Mouse (Mus musculus): ENCODE data around the gene Dgke.
A peak's percentile ranks its signal among the peaks of the same experiment; 100 is the strongest.
"Not testable (repeated sequence)": the region's sequence is repeated elsewhere in the genome, so short reads cannot be mapped to it uniquely, and the experiment has no call there.

Dgke gene

DNA sequence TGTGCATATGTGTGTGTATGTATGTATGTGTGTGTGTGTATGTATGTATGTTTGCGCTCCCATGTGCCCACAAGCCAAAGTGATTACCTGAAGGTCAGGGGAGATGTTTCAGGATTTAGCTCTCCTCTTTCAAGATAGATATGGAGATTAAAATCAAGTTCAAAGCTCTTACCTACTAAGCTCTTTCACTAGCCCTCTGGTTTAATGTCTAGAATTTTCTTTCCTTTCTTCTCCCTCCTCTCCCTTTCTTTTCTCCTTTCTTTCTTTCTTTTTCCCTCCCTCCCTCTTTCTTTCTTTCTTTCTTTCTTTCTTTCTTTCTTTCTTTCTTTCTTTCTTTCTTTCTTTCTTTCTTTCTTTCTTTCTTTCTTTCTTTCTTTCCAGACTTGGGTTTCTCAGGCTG is at the start of gene Dgke:
TSS of gene Dgke (minus strand) at position 101 of the 400 bp plus-strand sequence.
- DNase-seq, result no peak

DNA sequence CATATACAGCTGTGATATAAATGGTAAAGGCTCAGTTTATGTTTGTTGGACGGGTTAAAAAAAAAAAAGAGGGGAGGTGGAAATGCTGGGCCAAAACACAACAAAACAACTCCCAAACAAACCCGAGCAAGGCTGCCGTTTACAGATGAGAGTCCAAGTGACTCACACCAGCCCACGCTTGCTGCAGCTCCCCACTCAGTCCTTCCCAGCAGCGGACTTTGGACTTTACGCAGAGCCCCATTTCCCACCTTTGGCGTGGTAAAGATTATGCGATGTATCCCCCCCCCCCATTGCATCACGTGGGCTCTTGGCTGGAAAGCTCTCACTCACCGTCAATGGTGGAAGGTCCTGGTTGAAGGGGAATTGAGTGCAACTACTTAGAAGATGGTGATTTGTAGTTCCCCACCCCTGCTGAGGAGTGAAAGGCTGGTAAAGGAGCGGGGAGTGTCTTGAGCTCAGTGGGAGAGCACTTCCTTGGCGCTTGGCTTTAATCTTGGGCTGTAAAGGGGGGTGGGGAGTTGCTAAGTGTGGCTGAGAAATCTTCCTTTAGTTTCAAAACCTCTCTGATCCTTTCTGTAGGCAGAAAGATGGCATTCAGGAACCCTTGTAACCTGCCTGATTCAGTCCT is 40.6 kb upstream of the Dgke start:
- no peak for DNase-seq

DNA sequence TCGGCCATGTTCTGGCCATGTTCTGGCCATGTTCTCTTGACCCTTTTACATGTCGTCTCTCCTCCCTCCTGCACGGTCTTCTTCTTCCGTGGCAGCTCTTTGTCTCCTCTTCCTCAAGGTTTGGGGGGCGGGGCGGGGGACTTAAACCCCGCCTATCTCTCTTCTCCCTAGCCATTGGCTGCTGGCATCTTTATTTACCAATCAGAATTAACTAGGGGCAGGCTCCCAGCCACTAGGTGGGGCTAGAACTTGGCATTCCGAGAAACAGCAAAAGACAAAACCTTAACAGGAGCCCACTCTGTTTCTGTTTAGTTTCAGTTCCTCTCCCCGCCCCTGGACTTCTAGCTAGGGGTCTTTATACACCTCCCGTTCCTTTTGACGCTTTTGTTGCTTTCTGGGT is 39.2 kb upstream of the Dgke start:
- DNase-seq, result no peak

DNA sequence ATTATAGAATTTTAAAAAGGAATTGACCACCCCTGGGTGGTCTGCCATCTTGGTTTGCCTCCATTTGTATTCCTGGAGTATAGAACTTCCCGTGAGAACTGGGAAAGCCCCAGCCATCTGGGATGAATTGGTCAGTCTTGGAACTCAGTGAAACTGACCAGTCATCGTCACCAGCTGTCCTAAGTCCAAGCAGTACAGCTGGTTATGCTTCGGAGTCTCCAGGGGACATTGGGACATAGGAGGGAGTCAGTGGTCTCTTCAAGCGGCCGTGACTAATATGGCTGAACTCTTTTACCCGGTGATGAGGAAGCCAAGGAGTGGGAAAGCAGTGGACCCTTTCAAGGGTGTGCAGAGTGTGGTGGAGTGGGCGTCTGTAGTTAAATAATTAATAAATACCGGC is 38.6 kb upstream of the Dgke start:
- no peak for DNase-seq

DNA sequence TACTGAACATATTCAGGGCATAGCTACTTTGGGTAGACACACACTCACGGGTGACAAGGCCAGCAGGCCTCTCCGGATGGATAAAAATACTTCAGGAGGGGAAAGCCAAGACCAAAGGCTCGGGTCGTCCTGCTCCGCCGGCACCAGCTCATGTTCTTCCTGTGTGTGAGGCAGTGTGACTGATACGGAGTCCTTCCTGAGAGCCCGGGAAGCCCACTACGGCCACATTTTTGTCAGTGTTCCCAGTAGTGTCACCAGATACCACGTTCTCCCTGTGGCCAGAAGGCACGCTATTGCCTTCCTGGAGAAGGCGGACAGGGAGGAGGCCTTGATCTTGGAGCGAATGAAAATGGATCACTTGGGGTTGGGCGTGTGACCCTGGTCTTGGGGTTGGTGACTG is 36.5 kb upstream of the Dgke start:
- DNase-seq, result no peak

DNA sequence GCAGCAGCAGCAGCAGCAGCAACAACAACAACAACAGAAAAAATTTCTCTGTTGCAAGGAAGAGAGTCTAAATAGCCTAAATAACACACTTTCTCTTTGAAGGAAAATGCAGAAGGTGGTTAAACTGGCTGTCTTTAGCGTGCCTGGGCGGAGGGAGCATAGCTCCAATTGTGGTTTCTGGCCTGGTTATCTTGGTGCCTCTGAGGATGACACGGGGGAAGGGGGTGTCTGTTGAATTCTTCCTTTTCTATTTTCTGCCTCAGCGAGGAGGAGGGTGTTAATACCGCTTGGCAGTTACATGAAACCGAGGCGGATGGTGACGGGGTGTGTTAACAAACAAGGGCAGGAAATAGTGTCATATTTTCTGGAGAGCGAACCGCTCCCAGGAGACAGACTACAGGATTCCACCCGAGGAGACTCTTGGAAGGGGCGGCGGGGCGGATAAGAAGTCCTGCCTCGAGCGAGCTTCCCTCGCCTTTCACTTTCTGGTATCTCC is 34.2 kb upstream of the Dgke start:
- peak; percentile 55 for DNase-seq

DNA sequence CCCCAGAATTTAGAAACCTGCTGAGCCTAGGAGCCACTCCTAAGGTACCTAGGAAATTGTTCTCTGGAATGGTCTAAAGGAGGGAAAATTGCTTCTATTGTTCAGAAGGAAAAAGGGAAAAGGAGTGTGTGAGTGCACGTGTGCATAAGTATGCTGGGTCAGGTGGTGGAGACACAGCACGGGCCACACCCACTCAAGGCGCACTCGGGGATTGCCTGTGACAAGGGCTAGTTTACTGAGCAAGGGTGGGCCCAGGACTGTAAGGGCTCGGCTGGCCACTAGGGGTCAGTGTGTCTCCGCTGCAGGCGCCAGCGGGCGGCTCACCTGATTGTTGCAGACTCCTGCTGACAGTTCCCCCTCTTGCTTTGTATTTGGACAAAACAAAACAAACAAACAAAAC is 33.8 kb upstream of the Dgke start:
- peak; percentile 84 for DNase-seq

DNA sequence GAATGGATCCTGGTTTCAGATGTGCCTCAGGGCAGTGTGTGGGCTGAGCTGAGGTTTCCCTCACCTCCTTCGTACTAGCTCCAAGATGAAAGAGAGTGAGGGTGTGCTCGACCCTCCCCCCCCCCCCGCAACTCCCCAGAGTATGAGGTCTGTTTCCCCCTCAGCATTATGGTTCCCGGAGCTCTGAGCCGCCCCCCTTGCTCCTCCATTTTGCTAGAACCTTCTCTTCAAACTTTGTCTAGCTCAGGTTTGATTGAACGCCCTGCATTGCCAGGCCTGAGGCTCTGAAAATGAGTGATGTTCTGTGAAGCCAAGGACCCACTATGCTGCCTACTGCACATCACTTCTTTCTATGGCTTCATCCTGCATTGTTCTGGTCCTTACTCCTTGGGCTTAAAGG is 32.3 kb upstream of the Dgke start:
- DNase-seq, result no peak

DNA sequence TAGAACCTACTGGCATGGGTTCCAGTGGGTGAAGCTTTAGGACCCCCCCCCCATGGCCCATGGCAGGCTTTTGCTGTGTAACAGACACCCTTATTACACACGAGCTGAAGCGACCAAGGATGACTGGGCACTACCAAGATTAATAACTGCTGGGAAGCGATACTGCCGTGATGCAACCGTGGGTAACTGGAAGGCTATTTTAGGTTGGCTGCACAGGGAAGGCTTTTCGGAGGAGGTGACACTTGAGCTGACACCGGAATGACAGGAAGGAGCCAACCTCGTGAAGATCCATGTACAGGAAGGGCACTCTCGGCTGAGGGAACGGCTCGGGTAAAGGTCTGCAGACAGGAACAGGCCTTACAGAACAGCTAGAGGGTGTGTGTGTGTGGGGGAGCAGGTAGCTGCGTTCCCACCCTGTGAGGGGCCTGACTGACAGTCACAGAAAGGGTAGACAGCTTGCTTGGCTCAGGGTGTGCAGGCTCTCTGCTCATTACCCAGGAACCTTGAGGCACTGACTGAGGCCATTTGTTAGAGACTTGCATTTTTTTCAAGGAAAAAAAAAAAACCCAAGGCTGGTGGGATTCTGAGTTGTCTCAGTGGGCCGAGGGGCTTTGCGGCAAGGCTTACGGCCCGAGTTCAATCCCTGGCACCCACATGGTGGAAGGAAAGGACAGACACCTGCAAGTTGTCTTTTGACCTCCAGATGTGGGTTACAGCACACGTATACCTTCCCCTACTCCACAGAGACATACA is 31.6 kb upstream of the Dgke start:
- no peak for DNase-seq

DNA sequence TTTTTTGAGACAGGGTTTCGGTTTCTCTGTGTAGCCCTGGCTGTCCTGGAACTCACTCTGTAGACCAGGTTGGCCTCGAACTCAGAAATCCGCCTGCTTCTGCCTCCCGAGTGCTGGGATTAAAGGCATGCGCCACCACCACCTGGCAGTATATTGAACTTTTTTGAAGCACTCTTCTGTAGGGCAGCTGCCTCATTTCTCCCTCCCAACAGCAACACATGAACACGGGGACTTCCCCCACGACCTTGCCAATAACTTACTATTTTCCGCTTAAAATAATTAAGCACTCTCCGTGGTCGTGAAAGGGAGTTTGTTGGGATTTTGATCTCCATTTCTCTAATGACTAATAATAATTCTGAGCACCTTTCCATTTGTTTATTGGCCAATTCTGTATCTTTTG is 30.6 kb upstream of the Dgke start:
- not testable (repeated sequence) for DNase-seq

DNA sequence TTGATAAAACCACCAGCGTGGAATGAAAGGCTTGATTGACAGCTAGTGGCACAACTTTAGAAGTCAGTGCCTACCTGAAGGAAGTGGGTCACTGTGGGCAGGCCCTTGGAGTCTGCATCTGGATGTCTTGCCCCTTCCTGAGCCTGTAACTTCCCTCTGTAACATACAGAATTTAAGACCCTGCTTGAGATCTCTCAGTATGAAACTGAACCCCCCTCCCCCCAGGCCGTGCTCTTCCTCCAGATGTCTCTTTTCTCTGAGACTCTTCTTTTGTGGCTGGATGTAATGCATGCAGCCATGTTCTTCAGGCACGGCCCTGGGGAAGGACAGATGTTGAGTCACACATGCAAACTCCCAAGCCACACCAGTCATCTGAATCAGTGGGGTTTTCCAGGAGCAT is 28.7 kb upstream of the Dgke start:
- DNase-seq, result no peak

DNA sequence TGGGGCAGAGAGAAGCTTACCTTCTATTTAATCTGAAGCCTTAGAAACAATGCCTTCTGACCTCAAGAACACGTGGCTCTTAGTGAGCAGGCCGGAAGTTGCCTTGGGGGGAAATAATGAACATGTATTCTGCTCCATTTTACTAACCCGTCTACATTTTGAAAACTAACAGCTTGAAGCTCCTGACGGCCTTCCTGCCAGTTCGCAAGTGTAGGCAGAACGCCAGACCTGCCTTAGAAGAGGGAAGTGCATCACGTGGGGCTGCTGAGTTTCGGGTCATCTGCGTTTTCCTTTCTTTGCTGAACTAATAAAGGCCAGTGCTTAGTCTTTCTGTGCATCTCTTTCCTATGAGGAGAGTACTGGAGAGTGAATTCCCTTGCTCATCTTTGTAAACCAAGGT is 26.1 kb upstream of the Dgke start:
- no peak for DNase-seq

DNA sequence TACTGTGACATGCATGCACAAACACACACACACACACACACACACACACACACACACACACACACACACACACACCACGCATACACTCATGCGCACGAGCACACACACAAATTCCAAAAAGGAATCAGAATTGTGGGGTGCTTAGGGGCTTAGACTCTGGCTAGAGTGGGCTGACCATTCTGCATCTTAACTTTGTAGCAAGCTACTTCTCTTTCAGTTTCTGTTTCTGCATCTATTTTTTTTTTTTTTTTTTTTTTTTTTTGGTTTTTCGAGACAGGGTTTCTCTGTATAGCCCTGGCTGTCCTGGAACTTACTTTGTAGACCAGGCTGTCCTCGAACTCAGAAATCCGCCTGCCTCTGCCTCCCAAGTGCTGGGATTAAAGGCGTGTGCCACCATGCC is 23.7 kb upstream of the Dgke start:
- DNase-seq, result not testable (repeated sequence)

DNA sequence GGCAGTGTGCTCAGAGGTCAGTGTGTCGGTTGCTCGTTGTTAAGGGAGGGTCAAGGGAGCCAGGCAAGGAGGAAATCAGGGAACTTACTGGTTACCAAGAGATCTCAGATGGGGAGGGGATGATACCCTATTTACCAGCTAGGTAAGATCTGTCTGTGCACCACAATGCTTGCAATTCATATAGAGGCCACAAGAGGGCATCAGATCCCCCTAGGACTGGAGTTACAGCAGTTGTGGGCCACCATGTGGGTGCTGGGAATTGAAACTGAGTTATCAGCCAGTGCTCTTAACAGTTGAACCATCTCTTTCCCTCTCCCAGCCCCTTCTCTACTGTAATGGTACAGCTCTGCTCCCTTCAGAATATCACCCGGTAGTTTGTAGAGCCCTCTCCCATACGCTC is 22.1 kb upstream of the Dgke start:
- no peak for DNase-seq

DNA sequence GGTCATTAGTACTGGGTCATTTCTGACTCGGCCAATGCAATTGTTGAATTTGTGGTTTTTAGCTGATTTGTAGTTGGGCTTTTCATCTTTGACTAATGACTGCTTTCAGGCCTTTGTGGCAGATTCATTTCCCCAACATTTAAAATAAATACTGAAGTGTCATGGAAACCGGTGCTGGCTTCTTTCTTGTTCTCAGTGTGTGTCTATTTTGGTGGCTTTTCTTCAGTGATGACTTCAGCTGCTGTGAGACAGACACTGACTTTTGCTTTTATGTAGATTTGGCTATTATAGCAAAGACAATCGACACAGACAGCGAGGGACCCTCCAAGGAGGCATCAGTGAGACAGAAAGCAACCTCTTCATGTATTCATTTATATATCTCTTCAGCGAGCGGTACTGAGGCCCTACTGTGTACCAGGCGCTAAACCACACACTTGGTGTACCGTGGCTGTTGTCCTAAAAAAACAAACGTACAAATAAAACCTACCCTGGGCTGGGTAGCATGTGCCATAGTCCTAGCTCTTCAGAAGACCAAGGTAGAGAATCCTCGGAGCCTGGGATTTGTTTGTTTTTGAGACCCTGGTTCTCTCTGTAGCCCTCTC is 19.7 kb upstream of the Dgke start:
- DNase-seq, result no peak

DNA sequence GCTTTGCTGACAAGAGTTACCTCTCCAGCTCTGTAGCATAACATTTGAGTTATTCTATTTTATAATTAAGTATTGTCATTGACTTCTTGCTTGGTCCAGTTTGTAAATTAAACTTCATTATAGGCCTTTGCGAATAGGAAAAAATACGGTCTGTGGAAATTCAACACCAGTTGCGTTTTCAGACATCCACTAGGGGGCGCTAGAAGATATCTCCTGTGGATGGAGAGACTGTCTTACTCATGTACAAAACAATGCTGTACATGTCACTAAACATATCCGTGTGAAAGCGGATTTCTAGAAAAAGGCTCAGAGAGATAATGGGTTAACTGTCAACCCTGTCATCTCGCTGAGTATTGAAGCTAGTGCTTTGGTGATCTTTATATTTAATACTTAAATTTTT is 18.0 kb upstream of the Dgke start:
- no peak for DNase-seq

DNA sequence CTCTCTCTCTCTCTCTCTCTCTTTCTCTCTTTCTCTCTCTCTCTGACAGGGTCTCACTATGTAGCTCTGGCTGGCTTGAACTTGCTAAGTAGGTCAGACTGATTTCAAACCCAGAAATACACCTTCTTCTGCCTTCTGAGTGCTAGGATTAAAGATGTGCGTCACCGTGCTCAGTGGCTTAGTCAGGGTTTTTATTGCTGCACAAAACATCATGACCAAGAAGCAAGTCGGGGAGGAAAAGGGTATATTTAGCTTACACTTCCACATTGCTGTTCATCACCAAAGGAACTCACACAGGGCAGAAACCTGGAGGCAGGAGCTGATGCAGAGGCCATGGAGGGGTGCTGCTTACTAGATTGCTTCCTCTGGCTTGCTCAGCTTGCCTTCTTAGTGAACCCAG is 16.0 kb upstream of the Dgke start:
- not testable (repeated sequence) for DNase-seq

DNA sequence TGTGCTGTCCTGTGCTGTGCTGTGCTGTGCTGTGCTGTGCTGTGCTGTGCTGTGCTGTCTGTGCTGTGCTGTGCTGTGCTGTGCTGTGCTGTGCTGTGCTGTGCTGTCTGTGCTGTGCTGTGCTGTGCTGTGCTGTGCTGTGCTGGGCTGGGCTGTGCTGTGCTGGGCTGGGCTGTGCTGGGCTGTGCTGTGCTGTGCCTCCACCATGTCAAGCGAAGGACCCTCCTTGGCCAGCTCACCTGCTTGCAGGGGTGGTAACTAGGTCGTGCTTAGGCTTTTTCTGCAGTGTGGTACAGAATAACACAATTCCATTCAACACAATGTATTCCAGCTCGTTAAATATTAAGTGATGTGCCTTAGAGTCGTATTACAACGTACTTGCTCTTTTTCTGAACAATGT is 15.3 kb upstream of the Dgke start:
- DNase-seq, result not testable (repeated sequence)

DNA sequence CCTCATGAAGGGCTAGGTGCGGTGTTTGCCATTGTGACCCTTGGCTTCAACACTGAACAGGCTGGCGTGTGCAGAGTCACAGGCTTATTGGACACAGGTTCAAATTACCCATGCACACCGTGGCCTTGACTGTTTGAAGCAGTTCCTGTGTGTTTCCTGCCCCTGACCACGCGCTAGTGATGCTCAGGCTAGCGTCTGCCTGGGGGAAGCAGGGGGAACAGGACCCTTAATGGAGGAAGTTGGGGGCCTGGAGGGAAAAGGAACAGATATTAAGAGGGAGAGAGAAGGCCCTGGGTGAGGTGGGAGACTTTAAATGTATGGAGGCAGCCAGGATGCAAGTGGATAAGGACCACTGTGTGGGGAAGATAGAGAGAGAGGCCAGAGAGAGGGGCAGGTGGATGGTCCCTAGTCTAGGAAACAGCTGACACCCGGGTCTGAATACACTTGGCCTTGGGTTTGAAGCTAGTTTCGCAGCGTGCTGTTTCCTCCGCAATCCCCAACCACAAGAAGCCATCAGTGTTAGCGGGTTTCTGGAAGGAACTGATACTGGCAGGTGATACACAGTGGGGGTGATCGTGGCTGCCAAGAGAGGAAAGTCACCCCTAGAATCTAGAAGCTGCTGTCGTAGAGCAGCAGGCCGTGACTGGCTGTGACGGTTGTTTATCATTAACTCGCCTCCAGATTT is 12.5 kb upstream of the Dgke start:
- DNase-seq, result no peak

DNA sequence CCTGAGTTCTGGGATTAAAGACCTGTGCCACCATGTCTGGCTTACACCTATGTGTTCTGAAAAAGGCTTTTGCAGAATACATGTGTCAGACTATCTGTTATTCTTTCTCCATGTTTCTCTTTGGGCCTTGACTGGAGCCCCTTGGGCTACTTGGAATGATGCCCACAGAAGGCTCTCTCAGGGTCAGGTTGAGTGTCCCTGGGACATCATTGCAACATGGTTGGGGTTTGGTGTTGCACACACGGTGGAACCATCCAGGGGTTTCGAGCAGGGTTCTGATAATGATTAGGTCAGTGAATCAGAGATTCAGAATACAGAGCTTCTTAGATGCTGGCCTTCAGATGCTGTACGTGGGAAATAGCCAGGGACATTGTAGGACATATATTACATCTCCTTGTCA is 11.7 kb upstream of the Dgke start:
- no peak for DNase-seq

DNA sequence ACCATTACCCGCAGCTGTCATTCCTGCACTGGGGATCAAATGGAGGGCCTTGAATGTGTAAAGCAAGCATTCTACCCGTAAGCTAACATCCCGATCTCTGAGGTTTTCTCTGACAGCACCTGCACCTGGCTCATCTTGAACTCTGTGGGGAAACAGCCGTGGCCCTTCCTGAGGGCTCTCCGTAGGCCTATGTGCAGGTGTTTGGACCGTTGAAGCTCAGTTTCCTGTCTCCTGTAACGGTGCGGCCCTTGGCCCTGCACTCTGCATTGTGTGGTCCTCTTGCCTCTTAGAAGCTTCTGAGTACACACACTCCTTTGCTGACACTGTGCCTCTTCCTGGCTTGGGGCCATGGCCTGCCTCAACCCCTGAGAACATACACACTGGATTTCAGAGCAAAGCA is 11.0 kb upstream of the Dgke start:
- no peak for DNase-seq

DNA sequence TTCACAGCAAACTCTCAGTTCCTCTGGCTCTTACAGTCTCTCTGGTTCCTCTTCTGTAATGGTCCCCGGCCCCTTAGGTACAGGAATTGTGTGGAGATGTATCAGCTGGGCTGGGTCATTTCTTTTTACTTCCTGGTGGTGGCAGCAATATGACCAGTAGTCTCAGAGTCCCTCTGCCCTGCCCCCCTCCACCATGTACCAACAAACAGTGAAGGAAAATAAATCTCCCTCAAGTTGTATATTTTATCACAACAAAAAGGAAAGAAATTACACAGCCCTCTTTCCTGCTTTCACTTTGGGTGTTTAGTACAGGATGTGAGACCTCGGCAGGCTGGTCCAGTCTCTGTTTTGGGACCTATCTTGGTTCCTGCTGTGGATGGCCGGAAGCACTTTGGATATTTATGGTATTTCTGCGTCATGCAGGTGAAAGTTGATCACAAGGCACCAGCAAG is 9.7 kb upstream of the Dgke start:
- DNase-seq, result no peak

DNA sequence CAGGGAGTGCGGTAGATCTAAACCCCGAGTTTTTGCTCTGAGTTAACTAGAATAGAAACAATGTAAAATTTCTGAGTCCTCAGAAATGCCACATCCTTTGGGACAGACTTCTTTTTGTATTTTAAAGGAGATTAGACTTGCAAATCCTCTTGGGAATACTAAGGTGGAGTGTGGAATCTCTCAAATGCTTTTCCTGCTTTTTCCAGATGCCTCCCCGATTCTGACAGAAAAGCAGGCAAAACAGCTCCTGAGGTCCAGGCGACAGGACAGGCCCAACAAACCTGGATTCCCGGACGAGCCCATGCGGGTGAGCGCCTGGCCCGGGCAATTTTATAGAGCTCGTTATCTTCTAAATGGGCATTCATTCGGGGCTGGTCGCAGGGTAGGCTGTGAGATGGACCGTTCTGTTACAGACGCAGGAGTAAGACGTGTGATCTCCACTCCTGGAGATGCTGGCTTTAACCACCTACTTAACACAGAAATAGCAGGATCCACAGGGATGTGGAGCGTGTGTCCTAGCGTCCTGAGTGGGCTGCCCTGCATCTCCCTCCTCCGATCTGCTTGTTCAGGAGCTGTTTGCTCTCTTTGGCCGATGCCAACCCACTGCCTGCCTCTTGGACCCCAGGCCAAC is 8.2 kb upstream of the Dgke start:
- no peak for DNase-seq
